Mouse (Mus musculus) lung, postnatal 10 days (tissue): ENCODE results near the gene Rere.
A peak's percentile ranks its signal among the peaks of the same experiment; 100 is the strongest.
"Not testable (repeated sequence)": the region's sequence is repeated elsewhere in the genome, so short reads cannot be mapped to it uniquely, and the experiment has no call there.

Source experiments
- DNase-seq: peaks from one replicate; pipeline ENCODE4 v3.0.0; 2021

Rere gene

DNA sequence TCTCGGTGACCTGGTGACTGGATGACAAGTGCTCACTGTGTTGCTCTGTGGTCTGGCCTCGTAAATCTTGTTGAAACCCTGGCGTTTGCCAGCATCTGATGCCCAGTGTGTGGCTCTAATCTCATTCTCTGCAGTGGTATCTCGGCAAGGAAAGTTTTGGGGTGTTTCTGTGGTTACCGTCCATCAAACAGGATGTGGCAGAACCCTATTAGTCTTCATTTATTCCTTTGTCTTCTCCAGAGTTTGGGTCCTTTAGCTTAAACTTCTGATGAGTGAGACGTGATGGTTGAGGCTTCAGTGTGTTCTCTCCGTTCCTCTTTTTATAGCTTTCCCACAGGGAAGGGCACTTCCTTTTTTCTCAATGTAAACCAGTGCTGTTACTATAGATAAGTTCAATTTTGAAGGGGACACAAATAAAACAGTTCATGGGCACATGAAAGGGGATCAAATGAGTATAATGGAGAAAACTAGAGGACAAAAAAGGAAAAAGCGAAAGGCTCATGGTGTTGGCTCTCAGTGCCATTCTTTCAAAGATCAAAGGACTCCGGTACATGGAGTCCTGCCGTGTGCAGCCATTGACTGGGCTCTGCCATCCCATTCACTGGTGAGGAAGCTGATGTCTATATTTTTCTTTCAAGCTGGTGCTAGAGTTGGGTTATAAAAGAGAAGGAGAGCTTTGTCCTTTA lies 191.4 kb downstream of the Rere start:
- DNase-seq: no peak

GRCm38 (mm10) chr4:150473437-150474070 lies 192.1 kb downstream of the Rere start:
- DNase-seq: no peak

GRCm38 (mm10) chr4:150474086-150474485 lies 192.6 kb downstream of the Rere start:
- no peak for DNase-seq

DNA sequence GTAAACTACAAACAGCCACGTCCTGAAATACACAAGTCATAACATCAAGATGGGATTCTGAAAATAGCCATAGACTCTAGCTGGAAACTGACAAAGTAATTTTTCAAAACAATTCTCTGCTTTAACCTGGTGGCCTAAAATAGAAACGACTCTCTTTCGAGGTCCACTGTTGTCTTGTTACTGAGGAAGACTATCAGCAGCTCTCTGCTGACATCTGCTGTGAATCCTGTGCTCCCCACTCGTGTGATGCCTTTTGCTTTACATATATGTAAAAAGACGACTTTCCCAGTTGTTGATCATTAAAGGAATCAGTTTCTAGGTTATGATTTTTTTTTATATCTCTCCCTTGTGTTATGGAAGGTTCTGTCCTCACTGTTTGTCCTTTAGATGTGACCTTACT lies 194.8 kb downstream of the Rere start:
- no peak for DNase-seq

DNA sequence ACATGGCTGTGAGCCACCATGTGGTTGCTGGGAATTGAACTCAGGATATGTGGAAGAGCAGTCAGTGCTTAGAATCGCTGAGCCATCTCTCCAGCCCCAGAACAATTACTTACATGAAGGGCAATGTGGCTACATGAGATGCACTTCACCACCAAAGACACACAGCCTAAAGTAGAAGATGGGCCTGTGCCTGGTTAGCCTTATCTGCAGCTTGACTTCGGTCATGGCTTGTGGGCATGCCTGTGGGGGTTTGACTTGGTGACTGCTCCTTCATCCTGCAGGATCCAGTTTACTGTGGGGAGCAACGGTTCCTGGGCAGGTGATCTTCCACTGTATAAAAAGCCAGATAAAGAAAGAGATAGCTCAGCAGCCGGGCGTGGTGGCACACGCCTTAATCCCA lies 196.6 kb downstream of the Rere start:
- DNase-seq: no peak

DNA sequence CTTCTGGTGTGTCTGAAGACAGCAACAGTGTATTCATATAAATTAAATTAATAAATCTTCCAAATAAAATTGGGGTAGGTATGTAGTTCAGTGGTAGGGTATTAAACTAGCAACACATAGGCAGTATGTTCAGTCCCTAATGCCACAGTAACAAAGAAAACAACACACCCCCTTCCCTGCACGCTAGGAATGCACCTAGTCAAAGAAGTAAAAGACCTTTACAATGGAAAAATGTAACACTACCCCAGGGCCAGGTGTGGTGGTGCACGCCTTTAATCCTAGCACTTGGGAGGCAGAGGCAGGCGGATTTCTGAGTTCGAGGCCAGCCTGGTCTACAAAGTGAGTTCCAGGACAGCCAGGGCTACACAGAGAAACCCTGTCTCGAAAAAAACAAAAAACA lies 201.6 kb downstream of the Rere start:
- not testable (repeated sequence) for DNase-seq

- peak; percentile 14 for DNase-seq
These were observed 204.7 kb downstream of the Rere start for GRCm38 (mm10) chr4:150486097-150486496.

GRCm38 (mm10) chr4:150487109-150487508 lies 205.7 kb downstream of the Rere start:
- DNase-seq: no peak

GRCm38 (mm10) chr4:150488096-150488748 lies 206.8 kb downstream of the Rere start:
- DNase-seq: peak; percentile 92

DNA sequence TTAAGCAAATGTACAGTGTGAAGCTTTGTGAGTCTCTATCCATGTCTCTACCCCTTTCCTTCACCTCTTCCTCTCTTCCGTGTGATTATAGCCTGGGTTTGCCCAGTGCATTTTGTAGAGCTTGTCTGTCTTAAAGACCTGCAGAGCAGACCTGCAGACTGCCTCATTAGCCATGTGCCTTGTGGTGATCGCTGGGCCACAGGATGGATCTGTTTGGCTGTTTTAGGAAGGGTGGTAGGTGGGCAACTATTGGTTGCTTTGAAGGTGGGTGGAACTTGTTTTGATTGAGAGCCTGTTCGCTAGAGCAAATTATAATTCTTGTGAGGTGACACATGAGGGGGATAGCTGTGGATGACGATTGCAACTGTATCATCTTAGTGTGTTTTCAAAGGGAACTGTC lies 207.3 kb downstream of the Rere start:
- DNase-seq: no peak

- no peak for DNase-seq
These were observed 208.6 kb downstream of the Rere start for GRCm38 (mm10) chr4:150490050-150490449.

- no peak for DNase-seq
These were observed 210.3 kb downstream of the Rere start for GRCm38 (mm10) chr4:150491710-150492109.

GRCm38 (mm10) chr4:150493258-150493937 lies 212.0 kb downstream of the Rere start:
- DNase-seq: no peak

DNA sequence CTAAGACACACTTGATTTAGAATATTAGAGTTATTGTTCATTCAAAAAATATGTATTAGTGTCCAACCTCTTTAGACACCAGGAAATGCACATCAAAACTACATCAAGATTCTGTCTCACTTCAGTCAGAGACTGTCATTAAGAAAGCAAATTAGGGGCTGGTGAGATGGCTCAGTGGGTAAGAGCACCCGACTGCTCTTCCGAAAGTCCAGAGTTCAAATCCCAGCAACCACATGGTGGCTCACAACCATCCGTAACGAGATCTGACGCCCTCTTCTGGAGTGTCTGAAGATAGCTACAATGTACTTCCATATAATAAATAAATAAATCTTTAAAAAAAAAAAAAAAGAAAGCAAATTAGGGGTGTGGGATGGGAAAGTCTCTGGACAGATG lies 212.5 kb downstream of the Rere start:
- DNase-seq: not testable (repeated sequence)

DNA sequence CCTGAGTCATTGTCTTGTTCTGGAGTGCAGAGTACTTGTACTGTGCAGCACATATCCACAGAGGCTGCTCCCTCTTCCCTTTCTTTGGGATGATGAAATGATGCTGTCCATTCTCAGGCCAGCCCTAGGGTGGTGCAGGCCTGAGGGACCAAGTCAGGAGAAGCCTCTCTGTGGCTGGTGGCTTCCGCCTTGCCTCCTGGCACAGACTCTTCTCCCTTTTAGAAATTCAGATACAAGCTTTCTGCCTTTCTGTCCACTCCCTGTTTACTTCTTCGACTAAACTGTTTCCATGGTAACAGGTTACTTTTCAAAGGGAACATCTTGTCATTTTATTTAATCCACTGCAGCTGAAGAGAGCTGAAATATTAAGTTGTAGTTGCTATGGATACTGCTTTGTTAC lies 214.1 kb downstream of the Rere start:
- peak; percentile 18 for DNase-seq

DNA sequence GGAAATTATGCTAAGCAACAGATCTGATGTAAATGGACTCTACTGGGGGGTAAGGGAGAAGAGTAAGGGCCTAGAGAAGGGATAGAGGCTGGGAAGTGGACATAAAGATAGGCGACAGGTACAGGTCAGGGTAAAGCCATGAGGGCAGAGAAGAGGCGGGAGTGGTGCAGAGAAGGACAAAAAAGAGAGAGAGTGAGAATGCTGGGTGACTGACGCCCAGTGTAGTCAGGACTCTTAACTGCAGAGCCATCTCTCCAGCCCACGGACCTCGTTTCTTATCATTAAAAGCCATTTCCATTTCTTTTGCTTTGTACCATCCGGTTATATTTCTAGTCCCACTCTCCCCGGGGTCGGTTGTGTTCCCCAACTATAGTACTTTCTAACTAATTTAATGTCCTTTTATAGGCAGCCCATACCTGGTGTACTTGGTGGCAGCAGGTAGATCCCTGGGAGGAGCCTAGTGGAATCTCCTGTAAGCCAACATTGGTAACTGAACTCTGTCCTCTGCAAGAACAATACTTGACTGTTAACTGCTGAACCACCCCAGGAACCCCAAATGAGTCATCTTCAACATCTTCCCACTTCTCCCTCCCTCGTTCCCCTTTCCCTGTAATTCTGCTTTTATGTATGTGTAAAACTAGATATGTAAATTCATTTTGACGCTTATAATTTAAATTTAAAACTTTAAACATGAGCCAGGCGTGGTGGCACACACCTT lies 223.0 kb downstream of the Rere start:
- no peak for DNase-seq

DNA sequence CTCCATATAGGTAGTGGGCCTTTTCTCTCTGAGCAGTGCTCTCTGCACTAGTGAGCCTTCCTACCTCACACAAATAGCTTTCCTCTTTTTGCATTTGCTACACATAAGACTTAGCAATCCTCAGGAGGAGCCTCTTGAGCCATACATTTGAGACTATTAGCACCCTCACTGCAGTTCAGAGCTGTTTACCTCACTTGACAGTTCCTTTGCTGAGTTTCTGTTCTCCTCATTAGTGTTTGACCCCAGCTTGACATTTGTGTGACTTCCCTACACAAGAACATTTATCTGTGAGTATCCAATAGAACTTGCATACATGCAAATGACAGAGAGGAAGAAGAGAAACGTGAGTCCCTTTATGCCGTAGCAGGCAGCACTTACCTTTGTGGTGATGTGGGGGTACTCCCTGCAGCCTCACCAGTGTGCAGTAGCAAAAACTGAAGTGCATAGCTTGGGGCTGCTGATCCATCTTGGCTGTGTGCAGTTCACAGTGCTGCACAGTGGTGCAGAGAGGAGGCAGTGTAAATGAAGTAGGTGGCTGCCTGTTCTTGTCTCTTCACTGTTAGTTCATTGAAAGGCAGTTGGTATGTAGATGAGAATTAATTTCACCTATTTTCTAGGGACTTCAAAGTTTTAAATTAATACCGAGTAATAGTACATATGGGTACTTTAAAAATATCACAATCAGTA lies 227.7 kb downstream of the Rere start:
- no peak for DNase-seq

DNA sequence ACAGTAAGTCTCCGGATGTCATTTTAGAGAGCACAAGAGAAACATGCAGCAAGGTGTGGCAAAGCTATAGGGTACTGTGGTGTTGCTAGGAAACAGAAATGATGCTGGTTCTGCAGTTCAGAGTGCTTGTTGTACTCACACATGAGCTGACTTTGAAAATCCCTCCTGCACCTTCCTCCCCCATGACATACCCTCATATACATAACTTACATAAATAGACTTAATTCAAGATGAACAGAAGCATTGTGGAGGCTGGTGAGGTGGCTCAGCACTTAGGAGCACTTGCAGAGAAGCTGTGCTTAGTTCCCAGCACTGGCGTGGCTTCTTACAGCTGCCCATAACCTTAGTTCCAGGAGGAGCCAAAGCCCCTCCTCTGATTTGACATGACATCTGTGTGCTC lies 228.6 kb downstream of the Rere start:
- DNase-seq: no peak

GRCm38 (mm10) chr4:150513387-150513786 lies 231.9 kb downstream of the Rere start:
- DNase-seq: not testable (repeated sequence)

DNA sequence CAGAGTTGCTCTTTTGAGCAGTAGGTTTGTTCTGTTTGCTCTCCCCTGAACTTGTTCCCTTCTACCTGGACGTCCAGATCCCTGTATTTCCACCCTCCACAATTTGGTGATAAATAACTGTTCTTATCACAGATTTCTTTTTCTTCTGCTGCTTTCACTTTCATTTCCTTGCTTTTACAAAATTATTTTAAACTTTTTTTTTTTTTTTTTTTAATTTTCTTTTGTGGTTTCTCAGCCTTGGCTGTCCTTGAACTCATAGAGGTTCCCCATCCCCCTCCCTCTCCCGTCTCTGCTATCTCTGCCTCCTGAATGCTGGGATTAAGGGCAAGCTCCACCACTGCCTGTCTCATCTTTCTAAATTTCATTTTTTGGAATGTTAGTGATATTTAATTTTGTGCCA lies 234.8 kb downstream of the Rere start:
- DNase-seq: no peak

DNA sequence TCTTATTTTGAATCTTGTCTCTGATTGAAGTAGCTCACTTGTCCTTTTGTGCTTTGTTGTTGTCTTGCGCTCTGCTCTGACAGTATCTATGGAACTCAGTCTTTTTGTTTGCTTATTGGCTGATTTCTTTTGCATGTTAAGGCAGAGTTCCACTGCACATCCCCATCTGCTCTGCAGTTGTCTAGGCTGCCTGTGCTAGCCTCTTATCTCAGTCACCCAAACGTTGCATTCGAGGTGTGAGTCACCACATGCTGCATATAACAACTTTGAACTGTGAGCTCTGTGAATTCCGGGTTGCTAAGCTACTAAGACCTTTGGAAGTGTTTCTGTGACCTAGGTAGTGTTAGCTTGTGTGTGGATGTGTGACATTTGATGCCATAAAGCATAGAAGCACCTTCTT lies 235.9 kb downstream of the Rere start:
- no peak for DNase-seq

DNA sequence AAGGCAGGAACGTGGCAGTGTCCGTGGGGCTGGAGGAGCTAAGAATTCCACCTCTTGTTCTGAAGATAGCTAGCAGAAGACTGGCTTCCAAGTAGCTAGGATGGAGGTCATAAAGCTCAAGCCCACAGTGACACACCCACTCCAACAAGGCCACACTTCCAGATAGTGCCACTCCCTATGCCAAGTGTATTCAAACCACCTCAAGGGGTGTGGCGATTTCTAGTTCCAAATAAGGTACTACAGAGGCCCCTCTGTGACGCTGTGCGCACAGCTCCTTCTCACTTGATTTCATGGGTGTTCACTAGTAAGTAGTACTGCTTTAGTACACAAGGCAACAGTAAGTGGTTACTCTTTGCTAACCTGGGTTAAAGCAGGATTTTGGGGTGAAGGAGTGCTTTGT lies 237.4 kb downstream of the Rere start:
- DNase-seq: peak; percentile 16
